Mouse (Mus musculus): ENCODE data around the gene Tmc3.
A peak's percentile ranks its signal among the peaks of the same experiment; 100 is the strongest.

Tmc3 gene

GRCm38 (mm10) chr7:83598997-83599912 is 14.5 kb downstream of the Tmc3 start:
- DNase-seq, result no peak

GRCm38 (mm10) chr7:83599913-83600286 is 15.2 kb downstream of the Tmc3 start:
- peak; percentile 37 to 67 for DNase-seq

GRCm38 (mm10) chr7:83604180-83604944 is 19.6 kb downstream of the Tmc3 start:
- DNase-seq, result no peak

- no peak for DNase-seq
Measured at GRCm38 (mm10) chr7:83606796-83607195, 22.1 kb downstream of the Tmc3 start.

- no peak for DNase-seq
Measured at GRCm38 (mm10) chr7:83609891-83610290, 25.2 kb downstream of the Tmc3 start.

GRCm38 (mm10) chr7:83611886-83612285 is 27.2 kb downstream of the Tmc3 start:
- DNase-seq, result no peak

- DNase-seq, result no peak
Measured at GRCm38 (mm10) chr7:83615272-83615671, 30.5 kb downstream of the Tmc3 start.

GRCm38 (mm10) chr7:83615815-83616214 is 31.1 kb downstream of the Tmc3 start:
- DNase-seq, result no peak

- DNase-seq, result no peak
Measured at GRCm38 (mm10) chr7:83616268-83616667, 31.5 kb downstream of the Tmc3 start.

- no peak for DNase-seq
Measured at GRCm38 (mm10) chr7:83618709-83619108, 34.0 kb downstream of the Tmc3 start.

- no peak for DNase-seq
Measured at GRCm38 (mm10) chr7:83622582-83622981, 37.9 kb downstream of the Tmc3 start.

- DNase-seq, result no peak
Measured at GRCm38 (mm10) chr7:83624065-83624464, 39.3 kb downstream of the Tmc3 start.

- DNase-seq, result no peak
Measured at GRCm38 (mm10) chr7:83626557-83627257, 42.0 kb downstream of the Tmc3 start.

GRCm38 (mm10) chr7:83627369-83627768 is 42.6 kb downstream of the Tmc3 start:
- DNase-seq, result no peak

GRCm38 (mm10) chr7:83631073-83631827 is 46.5 kb downstream of the Tmc3 start:
- peak in 1 of 2 experiments; percentile 19 for DNase-seq

GRCm38 (mm10) chr7:83631828-83632681 is 47.3 kb downstream of the Tmc3 start, which contains the start of gene Stard5:
Gene Stard5 (plus strand): TSS chr7:83631959.
- DNase-seq, result peak; percentile 90 to 93

GRCm38 (mm10) chr7:83632682-83633120 is 48.0 kb downstream of the Tmc3 start:
- DNase-seq, result no peak

GRCm38 (mm10) chr7:83633856-83634255 is 49.1 kb downstream of the Tmc3 start:
- DNase-seq, result peak in 1 of 2 experiments; percentile 28

- DNase-seq, result peak in 1 of 2 experiments; percentile 24
Measured at GRCm38 (mm10) chr7:83635726-83636125, 51.0 kb downstream of the Tmc3 start.

GRCm38 (mm10) chr7:83636425-83636824 is 51.7 kb downstream of the Tmc3 start:
- peak; percentile 49 to 61 for DNase-seq
